Mouse (Mus musculus): ENCODE results near the gene Iqch. TPM values are rescaled to one million over a fixed set of nuclear protein-coding genes. Genes with fewer than 3 reads are reported as not detected.
"Not testable (repeated sequence)": the region's sequence is repeated elsewhere in the genome, so short reads cannot be mapped to it uniquely, and the experiment has no call there.

Gene Iqch
- total RNA-seq, 2 experiments from 2014 or later, result 0.14 TPM; not detected in 1

DNA sequence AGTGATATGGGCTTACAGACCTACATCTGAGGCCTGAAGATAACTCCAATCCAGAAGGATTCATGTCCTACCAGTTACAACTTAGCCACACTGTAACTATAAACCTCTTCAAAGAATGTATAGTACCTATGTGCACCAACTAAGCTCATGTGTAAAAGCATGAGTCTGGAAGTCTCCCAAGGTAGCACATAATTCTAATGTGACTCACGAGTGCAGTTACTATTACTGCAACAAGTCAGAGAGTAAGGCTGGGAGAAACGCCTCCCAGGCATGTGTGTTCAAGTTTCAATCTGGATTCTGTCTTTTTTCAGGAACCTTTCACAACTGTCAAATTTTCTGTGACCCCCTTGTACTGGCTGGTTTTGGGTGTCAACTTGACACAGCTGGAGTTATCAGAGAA is 22.2 kb downstream of the Iqch start:
- intact Hi-C loops (cut with DNase I), result no loop called here
- DNase-seq (ENCODE audit: low spot score in 2 of 2), result no peak

DNA sequence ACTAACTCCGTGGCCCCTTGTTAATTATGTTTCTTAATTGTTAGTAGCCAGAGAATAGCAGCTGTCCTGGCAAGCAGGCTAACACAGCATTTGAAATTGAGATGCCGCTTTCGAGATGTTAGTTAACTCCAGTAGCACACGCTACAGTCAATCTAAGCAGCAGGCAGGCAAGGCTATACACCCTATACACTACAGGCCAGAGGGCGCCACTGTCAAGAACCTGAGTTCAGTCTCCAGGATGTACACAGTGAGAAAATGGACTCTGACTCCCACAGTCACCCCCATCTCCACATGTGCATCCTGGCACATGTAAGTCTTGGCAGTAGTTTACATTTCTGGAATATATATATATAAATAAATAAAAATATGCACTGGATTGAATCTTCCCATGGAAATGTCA is 22.6 kb downstream of the Iqch start:
- DNase-seq (ENCODE audit: low spot score in 2 of 2), result no peak
- intact Hi-C loops (cut with DNase I), result no loop called here

DNA sequence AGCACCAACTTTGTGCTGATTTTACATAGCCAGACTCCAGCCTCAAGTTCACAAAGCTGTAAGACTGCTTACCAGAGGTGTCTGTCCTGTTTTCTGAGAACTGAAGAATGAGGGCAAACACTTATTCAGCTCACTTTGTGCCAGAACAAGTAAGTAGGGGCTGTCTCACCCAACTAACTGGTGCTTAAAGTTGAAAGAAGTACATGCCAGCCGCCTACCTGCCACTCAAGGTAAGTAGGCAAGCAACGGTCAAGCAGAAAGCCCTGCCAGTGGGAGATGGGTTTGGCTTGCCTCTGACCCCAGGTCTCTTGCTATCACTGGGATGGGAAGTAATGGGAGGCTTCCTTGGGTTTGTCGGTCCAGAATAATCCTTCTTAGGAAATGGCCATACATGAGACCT is 24.8 kb downstream of the Iqch start:
- intact Hi-C loops (cut with DNase I), result no loop called here
- DNase-seq (ENCODE audit: low spot score in 2 of 2), result no peak

DNA sequence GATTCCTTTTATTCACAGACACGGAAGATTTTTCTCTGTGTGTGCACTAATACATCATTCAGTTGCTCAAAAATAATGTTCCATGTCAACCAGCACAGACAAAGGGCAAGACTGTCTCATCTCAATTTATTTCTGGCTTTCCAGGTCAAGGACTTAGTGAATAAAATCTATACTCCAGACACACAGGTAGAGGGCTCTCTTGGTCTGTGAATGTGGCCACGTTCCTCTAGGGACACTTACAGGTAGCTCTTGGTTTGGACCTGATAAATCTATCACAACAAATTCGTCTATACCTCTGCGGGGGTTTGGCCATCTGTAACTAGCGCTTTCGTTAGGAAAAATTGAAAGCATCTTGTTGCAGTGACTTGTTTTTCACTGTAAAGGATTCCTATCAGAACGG is 29.4 kb downstream of the Iqch start:
- no peak for DNase-seq (ENCODE audit: low spot score in 2 of 2)
- intact Hi-C loops (cut with DNase I), result loop anchor here (2.0 kb wide), 1 partner anchor 272 kb away; no protein-coding TSS in a partner anchor

- intact Hi-C loops (cut with DNase I), result loop anchor here (2.0 kb wide), 1 partner anchor 273 kb away; no protein-coding TSS in a partner anchor
- no peak for DNase-seq (ENCODE audit: low spot score in 2 of 2)
Measured at GRCm38 (mm10) chr9:63571895-63572294, 30.4 kb downstream of the Iqch start.

DNA sequence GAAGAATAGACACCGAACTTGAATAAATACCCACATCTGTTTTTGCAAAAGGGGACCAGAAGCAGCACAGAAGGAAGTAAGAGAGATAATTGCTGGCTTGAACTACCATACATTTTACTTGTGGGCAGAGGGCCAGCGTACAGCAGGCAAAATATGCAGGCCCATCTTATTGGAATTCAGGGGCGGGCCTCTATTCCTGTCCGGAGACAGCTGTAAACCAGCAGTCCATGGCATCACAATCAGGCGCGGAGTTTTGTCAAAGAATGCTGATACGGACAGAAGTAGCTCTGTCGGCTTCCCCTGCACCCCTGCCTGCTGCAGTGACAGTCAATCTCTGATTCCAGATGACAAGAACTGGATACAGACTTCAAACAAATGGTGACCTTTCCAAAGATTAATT is 33.5 kb downstream of the Iqch start:
- intact Hi-C loops (cut with DNase I), result no loop called here
- no peak for DNase-seq (ENCODE audit: low spot score in 2 of 2)

GRCm38 (mm10) chr9:63568314-63568713 is 34.0 kb downstream of the Iqch start:
- no peak for DNase-seq (ENCODE audit: low spot score in 2 of 2)
- intact Hi-C loops (cut with DNase I), result no loop called here

GRCm38 (mm10) chr9:63563436-63563835 is 38.9 kb downstream of the Iqch start:
- DNase-seq (ENCODE audit: low spot score in 2 of 2), result no peak
- intact Hi-C loops (cut with DNase I), result no loop called here

DNA sequence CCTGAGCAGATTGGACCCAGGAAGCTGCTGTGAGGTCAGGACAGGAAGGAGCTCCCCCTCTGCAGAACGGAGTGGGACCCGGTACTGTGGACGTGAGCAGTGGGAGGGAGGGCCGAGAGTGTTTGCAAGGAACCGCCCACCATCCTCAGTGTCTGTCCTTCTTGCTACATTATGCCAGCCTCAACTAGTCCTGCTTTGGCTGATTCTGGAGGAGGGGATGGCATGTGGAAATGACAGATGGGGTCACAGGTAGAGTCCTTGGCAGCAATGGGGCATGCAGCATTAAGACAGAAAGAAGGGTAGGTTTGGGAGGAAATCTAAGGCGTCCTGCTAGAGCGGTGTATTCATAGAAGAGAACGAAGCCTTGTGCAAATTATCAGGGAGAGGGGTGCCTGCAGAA is 40.4 kb downstream of the Iqch start:
- no peak for DNase-seq (ENCODE audit: low spot score in 2 of 2)
- intact Hi-C loops (cut with DNase I), result no loop called here

- intact Hi-C loops (cut with DNase I), result no loop called here
- DNase-seq (ENCODE audit: low spot score in 2 of 2), result no peak
Measured at GRCm38 (mm10) chr9:63556933-63557332, 45.4 kb downstream of the Iqch start.

DNA sequence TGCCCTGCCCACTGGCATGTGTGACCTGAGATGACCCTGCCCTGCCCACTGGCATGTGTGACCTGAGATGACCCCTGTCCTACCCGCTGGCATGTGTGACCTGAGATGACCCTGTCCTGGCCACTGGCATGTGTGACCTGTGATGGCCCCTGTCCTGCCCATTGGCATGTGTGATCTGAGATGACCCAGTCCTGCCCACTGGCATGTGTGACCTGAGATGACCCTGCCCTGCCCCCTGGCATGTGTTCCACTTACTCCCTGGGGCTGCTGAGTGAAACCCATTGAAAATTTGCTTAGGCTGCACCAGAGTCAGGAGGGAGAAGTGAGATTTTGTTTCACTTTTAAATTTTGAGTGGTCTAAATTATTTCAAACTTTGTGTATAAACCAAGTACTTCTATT is 46.0 kb downstream of the Iqch start:
- no peak for DNase-seq (ENCODE audit: low spot score in 2 of 2)
- intact Hi-C loops (cut with DNase I), result no loop called here

GRCm38 (mm10) chr9:63555460-63555990 is 46.8 kb downstream of the Iqch start:
- intact Hi-C loops (cut with DNase I), result no loop called here
- no peak for DNase-seq (ENCODE audit: low spot score in 2 of 2)

DNA sequence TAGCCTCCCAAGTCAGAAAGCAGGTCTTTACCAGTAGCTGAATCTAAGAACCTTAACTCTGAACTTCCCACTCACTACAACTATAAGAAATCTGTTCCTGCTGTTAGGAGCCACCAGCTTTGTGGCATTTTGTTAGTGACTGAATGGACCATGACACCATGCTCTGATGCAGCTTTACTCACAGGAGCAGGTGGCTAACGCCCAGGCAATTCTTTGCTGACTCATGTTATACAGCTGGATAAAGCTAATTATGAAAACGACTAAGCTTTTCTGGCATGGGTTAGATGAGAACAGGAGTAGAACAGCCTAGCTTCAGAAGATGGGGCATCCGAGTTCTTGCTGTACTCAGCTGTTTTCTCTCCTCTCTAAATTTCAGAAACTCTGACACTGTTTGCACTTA is 48.7 kb downstream of the Iqch start:
- peak in 1 of 2 experiments; percentile 67 for DNase-seq (ENCODE audit: low spot score in 2 of 2)
- intact Hi-C loops (cut with DNase I), result no loop called here

DNA sequence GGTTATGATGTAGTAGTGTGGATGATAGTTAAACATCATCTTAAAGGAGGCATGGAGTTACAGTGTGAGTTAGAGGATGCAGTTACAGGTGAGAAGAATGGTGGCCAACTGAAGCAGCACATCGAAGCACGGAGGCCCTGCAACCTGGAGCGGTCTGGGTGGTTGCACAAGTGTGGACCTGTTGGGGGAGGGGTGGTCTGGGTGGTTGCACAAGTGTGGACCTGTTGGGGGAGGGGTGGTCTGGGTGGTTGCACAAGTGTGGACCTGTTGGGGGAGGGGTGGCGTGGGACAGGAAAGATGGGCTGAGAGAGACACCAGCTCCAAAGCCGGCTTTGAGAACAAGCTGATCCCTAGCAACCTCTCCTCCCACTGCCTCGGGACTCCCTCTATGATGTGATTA is 51.6 kb downstream of the Iqch start:
- DNase-seq (ENCODE audit: low spot score in 2 of 2); intact Hi-C loops (cut with DNase I): not testable (repeated sequence)

- intact Hi-C loops (cut with DNase I), result no loop called here
- DNase-seq (ENCODE audit: low spot score in 2 of 2), result no peak
Measured at GRCm38 (mm10) chr9:63548966-63549365, 53.3 kb downstream of the Iqch start.

- intact Hi-C loops (cut with DNase I), result no loop called here
- DNase-seq (ENCODE audit: low spot score in 2 of 2), result no peak
Measured at GRCm38 (mm10) chr9:63541926-63542325, 60.4 kb downstream of the Iqch start.

GRCm38 (mm10) chr9:63541301-63541700 is 61.0 kb downstream of the Iqch start:
- intact Hi-C loops (cut with DNase I), result no loop called here
- no peak for DNase-seq (ENCODE audit: low spot score in 2 of 2)

GRCm38 (mm10) chr9:63537489-63537888 is 64.8 kb downstream of the Iqch start:
- no peak for DNase-seq (ENCODE audit: low spot score in 2 of 2)
- intact Hi-C loops (cut with DNase I), result no loop called here

GRCm38 (mm10) chr9:63535042-63535441 is 67.3 kb downstream of the Iqch start:
- intact Hi-C loops (cut with DNase I), result no loop called here
- peak in 1 of 2 experiments; percentile 7 for DNase-seq (ENCODE audit: low spot score in 2 of 2)

DNA sequence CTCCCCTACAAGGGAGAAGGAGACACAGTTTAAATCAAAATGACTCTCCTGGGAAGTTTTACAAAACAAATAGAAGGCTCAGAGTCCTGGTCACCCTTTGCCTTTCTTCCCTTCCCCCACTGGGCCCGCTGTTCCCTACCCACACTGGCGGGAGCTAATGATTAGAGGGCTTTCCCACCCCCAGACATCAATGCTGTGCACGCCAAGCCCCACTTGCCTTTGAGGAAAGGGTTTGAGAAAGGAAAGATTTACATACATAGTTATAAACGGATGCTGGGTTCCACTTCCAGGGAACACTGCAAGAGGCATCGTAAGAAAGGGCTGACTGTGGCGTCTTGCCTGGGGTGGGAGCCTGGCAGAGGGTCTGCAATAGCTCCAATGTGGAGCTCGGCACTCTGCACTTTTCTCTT is 67.9 kb downstream of the Iqch start:
- DNase-seq (ENCODE audit: low spot score in 2 of 2), result no peak
- intact Hi-C loops (cut with DNase I), result no loop called here

DNA sequence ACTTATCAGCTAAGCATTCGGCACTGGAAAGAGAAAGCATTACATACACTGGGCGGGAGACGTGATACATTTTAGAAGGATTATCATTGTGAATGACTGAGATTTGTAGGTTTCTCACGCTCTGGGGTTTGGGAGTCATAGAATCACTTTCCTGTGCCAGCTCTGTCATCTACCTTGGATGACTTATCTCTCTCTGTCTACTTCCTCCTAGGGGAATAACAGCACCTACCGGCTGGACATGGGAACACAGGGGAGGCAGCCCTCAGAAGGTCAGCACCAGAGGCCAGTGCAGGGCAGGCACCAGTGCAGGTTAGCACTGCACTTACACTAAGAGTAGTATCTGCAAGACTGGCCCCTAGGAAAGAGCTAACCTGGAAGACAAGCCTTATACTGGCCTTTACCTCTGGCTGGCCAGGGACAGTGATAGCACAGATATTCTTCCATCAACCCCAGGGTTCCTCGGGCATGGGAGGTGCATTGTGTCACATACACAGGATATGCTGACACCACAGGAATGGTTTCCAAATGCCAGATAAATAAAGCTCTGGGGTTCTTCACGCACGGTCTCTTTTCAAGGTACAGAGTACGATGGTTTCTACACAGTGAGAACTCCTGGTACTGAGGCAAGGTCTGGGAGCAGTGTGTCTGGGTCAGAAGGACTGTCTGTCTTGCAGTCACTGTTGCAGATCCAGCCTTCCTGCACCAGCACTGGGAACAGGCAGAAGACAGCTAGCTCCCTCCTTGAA is 69.2 kb downstream of the Iqch start:
- intact Hi-C loops (cut with DNase I), result no loop called here

GRCm38 (mm10) chr9:63523937-63524253 is 78.4 kb downstream of the Iqch start:
- DNase-seq (ENCODE audit: low spot score in 2 of 2), result no peak
- intact Hi-C loops (cut with DNase I), result no loop called here

More for the DNA sequence above, 69.2 kb downstream of the Iqch start:
- no peak for DNase-seq (ENCODE audit: low spot score in 2 of 2)
